Mouse (Mus musculus): ENCODE measurements at regions not wholly inside any gene's neighbourhood (a gene's known extent, or its start where the extent isn't known, plus 50 kb on each side); places are given as distances from the start of the nearest gene placed in this dataset.

DNA sequence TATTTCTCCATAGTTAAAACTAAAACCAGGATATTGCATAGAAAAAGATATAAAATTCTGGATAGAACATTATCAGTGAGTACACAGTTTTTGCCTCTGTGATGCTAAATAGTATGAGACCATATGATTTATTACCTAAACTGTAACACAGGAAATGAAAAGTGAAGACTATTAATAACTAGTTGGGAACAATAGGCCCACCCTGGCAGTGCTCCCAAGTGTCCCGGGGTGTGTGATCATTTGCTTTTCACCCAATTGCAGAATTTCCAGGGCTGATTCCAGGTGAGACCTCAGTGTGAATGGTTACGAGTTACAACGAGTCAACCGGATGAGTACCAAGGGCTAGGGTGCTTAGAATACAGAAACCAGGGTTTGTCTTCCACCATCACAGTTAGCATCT is 172.6 kb upstream of the Tars start:
- DNase-seq (ENCODE audit: low read depth) = no peak

DNA sequence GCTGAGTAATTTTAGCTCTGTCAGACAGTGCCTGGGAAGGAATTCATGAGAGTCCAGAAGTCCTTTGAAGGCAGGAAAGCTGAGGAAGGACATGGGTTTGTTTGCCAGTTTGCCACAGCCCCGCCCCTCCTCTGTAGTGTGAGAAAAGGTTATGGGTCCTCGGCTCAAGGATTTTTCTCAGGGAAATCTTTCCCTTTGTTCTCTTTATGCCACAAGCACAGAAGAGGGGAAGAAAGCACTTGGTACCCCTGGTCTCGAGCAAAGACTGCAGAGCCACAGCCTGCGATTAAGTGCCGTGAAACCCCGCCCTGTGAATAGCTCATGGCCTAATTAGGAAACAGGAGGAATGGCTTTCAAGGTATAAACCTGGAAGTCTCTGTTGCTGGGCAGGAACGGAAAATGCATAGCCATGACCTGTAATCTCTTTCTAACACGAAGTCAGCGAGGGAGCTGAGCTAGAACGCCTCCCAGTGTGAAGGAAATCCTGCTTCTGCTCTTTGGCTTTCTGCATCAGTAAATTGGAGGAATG is 166.1 kb upstream of the Tars start:
- DNase-seq (ENCODE audit: low read depth) = no peak

DNA sequence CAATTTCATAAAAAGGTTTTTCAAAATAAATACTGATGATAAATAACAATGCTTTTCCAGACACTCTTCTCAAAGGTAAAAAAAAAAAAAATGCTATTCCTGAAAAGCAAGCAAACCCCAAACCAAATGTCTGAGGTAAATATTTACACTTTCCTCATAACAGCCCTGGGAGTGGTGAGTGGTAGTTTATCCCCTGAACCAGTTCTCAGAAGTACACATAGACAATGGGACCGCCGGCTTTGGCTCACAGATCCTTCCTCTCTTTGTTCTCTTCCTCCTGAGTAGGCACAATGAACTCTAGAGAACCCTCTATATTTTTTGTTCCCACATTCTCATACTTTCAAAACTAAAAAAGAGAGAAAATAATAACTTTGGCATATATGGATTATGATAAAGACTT is 153.1 kb upstream of the Tars start:
- no peak for DNase-seq (ENCODE audit: low read depth)

DNA sequence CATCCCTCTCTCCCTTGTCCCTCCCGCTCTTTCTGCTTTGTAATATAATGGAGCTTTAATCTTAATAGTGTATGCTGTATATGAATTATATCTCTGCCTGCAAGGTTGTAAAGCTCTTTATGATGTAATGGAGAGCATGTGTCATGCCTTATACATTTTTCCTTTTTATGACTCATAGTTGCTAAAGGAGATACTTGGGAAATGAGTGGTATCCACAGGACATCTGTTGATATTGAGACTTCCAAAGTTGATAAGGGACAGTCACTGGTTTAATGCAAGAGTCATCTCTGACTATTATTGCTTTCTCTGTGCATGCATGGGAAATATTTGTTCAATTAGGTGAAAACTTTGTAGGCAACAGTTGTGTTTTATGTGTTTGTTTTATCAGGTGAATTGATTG is 152.6 kb upstream of the Tars start:
- no peak for DNase-seq (ENCODE audit: low read depth)

GRCm38 (mm10) chr15:11539485-11539884 is 140.0 kb upstream of the Tars start:
- DNase-seq (ENCODE audit: low read depth) = no peak

- DNase-seq (ENCODE audit: low read depth) = no peak
Measured at GRCm38 (mm10) chr15:11536076-11536620, 136.7 kb upstream of the Tars start.

DNA sequence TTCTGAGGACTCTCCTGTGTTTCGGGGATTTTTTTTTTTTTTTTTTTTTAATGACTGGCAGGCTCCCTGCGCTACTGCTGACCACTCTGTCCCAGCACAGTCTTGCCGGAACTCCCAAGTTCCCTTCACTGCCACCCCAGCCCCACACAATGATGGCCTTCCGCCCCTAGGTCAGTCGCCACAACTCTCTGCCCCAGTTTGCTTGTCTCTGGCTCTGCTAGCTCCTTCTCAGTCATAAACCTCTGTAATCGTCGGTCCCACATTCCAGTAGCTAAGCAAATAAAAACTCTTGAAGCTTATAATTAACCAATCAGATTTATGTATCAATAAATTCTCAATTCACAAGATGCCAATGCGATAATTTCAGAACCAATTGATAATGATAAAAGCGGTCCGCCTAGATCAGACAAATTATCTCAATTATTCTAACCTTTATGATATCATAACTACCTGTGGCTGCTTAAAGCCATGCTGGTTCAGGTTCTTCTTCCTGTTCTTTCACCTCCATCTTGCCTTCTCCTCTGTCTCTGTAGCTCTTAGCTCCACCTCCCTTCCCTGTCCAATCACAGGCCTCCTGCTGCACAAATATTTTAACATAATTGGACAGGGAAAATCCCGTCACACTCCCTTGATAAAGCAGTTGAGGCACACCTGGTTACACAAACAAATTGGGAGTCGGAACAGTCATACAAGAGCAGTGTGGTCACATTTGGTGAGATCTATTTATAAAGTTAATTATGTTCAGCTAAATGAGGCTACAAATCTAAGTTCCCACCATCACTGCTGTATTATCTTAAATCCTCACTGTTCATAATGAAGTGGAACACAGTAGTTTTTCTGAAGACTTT is 135.2 kb upstream of the Tars start:
- DNase-seq (ENCODE audit: low read depth) = no peak

DNA sequence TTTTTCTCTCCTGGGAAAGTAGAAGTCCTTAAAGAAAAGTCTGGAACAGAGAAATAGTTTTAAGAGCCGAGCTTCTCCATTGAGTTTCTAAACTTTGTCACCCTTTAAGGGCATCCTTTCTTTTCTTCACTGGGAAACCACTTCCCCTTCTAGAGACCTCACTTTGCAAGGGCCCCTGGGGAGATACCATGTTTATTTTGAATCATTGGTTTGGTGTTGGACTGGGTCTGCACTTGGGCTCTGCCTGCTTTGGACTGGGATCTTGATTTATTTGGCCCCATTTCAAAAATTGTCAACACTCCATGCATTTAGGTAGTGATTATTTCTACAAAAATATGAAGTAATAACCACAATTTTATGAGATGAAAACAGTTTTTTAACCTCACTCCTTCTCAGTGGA is 134.2 kb upstream of the Tars start:
- no peak for DNase-seq (ENCODE audit: low read depth)

- no peak for DNase-seq (ENCODE audit: low read depth)
Measured at GRCm38 (mm10) chr15:11533002-11533610, 133.6 kb upstream of the Tars start.

GRCm38 (mm10) chr15:11532536-11532935 is 133.1 kb upstream of the Tars start:
- no peak for DNase-seq (ENCODE audit: low read depth)

DNA sequence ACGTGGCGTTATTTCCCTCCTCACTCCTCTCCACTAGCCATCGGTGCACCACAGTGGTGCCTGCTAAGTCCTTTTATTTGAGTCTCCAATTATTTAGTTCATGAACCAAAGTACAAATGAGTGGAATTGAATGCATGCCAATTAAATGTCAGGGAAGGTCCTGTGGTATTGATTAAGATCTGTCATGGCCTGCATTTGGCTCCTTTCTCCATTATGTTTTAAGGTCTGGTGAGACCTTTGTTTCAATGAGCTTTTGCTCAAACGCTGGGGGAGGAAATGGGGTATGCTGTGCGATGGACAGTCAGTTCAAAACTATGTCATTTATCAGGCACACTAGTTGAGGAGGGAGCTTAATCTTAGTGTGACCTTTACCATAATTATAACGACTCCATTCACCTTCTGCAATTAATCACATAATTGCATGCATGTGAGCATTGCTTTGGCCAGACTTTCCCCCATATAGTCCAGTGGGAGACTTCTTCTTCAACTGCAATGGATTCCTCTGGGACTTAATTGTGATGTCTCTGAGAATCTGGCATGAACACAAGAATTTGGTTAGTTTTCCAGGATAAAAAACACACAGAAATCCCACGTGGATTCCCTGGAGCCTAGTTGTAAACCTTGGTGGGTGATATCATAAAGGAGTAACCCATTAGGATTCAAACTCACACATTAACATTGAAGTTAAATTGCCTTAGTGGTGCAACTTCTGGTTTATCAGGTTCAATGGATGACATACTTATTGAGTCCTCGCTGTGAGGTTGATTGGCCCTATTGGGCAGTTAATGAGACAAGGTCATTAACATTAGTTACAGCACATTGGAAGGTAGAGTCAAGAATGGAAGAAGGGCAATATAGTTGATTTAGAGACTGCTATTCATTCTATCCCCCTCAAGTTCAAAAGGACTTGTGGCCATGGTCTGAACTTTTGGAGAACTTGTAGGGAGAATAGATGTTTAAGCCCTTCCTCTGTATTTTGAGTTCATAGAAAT is 130.7 kb upstream of the Tars start:
- no peak for DNase-seq (ENCODE audit: low read depth)

DNA sequence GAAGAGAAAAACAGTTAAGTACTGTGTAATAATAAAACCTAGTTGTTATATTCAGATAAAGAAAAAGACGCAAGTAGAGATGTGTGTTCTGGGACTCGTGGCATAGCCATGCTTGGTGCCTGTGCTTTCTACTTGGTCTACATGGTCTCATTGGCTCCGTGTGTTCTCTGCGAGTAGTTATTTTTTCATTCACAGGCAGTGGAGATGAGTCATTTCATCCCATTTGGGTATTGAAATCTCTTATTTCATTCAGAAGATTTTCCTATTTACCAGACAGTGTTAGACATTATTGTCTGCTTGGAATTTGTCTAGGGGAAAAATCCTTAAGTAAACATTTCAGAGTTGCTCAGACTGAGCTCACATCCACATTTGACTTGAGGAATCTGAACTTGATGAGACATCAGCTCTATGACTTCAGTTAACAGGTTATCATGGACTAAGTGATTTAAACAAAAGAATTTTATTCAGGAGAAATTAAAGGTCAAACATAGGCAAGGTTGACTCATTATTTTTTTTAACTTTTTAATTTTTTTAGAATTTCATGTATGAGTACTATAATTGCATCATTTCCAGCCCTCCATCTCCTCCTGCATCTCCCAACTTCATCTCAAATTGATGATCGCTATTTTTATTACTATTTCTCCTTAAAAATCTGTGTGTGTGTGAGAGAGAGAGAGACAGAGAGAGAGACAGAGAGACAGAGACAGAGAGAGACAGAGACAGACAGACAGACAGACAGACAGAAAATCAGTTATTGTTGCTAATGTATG is 125.1 kb upstream of the Tars start:
- DNase-seq (ENCODE audit: low read depth) = no peak

- DNase-seq (ENCODE audit: low read depth) = no peak
Measured at GRCm38 (mm10) chr15:11518565-11518964, 119.1 kb upstream of the Tars start.

DNA sequence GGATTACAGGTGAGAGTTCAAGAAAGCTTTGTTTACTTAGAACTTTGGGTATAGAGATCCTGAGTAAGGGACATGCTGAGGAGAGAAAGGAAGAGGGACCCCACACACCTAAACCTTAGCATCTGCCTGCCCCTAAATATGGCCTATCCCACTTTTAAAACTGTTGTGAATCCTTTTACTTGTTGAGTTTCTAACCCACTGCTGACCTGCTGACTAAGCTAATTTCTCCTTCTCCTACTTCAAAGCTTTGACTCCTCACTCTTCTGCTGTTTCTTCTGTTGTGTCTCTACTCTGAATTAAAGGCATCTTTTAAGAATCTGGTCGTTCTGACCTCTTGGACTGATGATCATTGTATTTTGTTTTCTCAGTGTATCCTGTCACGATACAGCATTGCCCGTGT is 118.4 kb upstream of the Tars start:
- no peak for DNase-seq (ENCODE audit: low read depth)

DNA sequence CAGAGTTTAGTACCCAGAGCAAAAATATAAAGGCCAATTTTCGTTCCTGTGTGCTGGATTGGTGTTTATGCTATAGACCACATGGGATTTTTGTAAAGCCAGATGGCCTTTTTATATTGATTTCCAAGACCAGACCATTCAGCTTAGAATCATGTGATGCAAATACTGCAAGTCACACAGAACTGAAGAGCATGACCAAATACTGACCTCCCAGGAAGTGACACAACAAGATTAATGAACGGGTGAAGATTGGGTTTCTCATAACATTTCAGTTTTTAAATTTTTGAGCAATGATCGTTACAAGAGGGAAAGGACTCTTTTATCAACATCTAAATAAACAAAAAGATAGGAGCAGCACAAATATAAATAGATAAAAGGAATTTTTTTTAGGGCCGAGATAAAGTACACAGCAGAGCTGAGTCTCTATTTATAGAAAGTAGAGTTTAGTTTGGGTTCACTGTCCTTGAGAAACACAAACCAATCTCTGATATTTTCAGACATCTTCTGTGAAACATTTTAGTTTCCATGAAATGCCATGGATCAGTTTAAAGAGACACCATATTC is 105.7 kb upstream of the Tars start:
- no peak for DNase-seq (ENCODE audit: low read depth)

GRCm38 (mm10) chr15:11496436-11496835 is 97.0 kb upstream of the Tars start:
- no peak for DNase-seq (ENCODE audit: low read depth)

DNA sequence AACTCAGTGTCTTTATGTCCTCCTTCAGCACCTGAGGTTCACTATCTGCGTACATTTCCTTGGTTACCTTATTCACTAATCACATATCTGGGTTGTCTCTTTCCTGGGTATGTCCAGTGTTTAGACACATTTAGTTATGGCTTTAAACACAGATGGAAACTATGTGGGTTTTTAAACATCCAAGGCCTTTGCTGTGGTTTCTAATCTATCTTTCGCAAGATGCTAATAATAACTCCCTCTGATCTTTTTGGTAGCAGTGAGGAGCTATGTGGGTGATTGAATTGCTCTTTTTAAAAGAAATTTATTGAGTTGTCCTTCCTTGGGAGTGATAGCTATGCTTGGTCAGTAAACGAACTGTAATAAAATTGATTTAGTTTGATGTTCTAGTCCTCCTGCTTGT is 89.7 kb upstream of the Tars start:
- DNase-seq (ENCODE audit: low read depth) = no peak

DNA sequence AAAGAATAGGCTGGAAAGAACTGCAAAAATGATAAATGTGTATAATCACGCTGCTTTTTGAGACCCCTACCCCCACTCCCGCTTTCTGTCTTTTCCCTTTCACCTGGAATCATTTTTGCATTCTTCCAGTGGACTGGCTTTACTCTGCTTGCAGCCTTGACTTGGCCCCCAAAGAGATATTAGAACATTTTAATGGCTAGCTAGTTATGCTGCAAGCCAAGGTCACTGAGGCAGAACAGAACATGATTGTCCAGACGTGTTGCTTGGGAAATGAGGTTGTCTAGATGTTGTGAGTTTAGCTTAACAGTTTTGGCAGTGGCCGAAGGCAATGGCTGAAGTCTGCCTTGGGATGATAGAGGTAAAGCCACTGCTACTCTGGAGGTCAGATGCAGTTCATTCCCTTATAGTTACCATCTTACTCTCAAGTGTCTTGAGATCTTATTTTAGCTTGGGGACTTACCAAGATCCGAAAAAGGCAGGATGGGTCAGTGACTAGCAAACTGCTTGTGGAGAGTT is 87.9 kb upstream of the Tars start:
- DNase-seq (ENCODE audit: low read depth) = no peak

DNA sequence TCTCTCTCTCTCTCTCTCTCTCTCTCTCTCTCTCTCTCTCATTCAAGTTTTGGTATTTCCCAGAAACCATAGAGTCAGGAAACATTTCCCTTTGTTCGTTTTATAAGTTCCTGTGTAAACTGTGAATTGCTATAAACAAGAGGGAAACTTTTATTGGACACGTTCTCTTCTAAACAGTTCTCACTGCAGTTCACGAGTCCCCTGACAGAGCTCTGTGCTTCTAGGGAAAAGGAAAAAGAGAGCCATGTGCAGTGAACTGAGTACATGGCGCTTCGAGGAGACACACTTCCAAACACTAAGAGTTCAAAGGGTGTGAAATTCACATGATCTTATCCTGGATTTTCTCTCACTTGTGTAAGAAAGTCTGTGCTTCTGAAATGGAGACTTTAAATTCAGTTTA is 84.5 kb upstream of the Tars start:
- no peak for DNase-seq (ENCODE audit: low read depth)

DNA sequence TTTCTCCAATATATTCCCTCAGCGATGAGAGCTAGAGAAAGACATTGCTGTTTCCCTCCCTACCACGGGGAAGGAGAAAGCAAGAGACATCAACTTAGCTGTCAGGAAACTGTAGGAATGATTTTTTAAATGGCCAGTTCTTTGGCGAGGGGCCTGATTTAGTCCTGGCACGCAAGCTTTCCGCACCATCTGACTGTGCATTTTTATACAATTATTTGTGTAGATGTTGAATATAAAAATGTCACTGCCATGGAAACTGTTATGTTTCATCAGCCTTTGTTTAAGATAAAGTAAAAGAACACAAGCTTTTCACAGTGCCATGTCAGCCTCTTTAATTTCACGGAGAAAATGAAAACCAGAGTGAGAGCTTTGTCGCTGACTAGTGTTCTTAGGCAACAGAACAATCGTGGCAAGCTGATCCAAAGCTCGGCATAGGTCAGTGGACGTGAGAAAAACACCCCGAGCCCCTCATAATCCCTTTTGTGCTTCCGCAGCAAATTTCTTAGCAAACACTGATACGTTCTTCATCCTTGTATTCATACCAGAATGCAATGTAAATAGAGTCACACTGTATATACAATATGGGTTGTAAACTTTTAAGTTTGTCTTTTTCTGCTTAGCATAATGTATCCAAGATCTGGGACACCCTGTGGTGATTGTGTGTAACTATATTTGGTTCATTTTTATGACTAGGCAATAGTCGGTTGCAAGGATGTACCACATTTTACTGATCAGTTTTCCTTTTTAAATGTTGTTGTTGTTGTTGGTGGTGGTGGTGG is 79.9 kb upstream of the Tars start:
- DNase-seq (ENCODE audit: low read depth) = no peak
